Mouse (Mus musculus): ENCODE results near the gene Olfr1443.

DNA sequence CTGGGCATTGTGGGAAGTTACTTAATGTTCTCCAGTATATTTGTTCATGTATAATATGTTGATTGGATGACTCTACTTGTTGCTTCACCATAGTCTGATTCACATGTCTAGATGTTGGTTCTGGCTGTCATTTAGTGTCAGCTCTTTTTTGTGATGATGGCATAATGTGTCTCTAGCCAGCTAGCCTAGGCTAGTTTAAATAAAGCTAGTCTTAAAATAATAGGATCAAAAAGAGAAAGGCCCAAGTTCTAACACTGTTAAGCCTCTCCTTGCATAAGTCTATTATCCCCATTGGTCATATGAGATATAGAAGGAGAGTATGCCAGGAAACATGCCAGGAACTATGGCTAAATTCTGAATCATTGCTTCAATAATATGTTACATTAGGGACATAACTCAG is 28.4 kb upstream of the Olfr1443 start:
- TF ChIP-seq POLR2A (IDR thresholded peaks at IDR 0.05; ENCODE audit: low read depth, low read length) (no peak), CTCF (IDR thresholded peaks at IDR 0.05; ENCODE audit: extremely low read depth, insufficient read depth, insufficient read length, insufficient replicate concordance) (no peak)

All from spleen, adult 2 months (tissue).